Mouse (Mus musculus): Measurements from ENCODE around the gene Itsn1. TPM values are rescaled to one million over a fixed set of nuclear protein-coding genes. Genes with fewer than 3 reads are reported as not detected.

The Itsn1 gene
- total and polyA plus RNA-seq, 2 experiments from 2014 or later = 43.5 to 90.5 TPM

GRCm38 (mm10) chr16:91732816-91733215 is 3.7 kb downstream of the Itsn1 start:
- no peak for ATAC-seq
- no peak for DNase-seq
- Histone ChIP-seq H3K4me3 (ENCODE audit: low read depth, low read length) (no peak overlapping the region), H3K36me3 (ENCODE audit: insufficient read depth) (no peaks in the 10 kb centered on the region), H3K4me1 (ENCODE audit: insufficient read depth) (peaks cover 28% of the 10 kb centered on the region), H3K9ac (no peak overlapping the region), H3K27me3 (ENCODE audit: insufficient read depth, low read length) (no peaks in the 10 kb centered on the region), H3K27ac (ENCODE audit: low read depth, low read length) (no peak overlapping the region), H3K9me3 (ENCODE audit: low read length) (no peaks in the 10 kb centered on the region), H3K4me2 (ENCODE audit: low read depth) (peak overlapping the region; percentile 61; the same call in 1 of the 2 replicates)
- no peak for TF ChIP-seq CTCF (IDR thresholded peaks at IDR 0.05; ENCODE audit: low read depth)
- 70% methylated on average over 2 of the region's 2 CpGs for WGBS

- no peak for TF ChIP-seq CTCF (IDR thresholded peaks at IDR 0.05; ENCODE audit: low read depth)
- no peak for DNase-seq
- Histone ChIP-seq H3K4me2 (ENCODE audit: low read depth) (no peak overlapping the region), H3K9ac (no peak overlapping the region), H3K9me3 (ENCODE audit: low read length) (no peaks in the 10 kb centered on the region), H3K4me1 (ENCODE audit: insufficient read depth) (peaks cover 27% of the 10 kb centered on the region), H3K36me3 (ENCODE audit: insufficient read depth) (no peaks in the 10 kb centered on the region), H3K27me3 (ENCODE audit: insufficient read depth, low read length) (no peaks in the 10 kb centered on the region), H3K4me3 (ENCODE audit: low read depth, low read length) (no peak overlapping the region), H3K27ac (ENCODE audit: low read depth, low read length) (no peak overlapping the region)
- 61% methylated on average over 5 of the region's 5 CpGs for WGBS
- no peak for ATAC-seq
Measured at GRCm38 (mm10) chr16:91734771-91735170, 5.7 kb downstream of the Itsn1 start.

- Histone ChIP-seq H3K27ac (ENCODE audit: low read depth, low read length) (no peak overlapping the region), H3K9ac (no peak overlapping the region), H3K27me3 (ENCODE audit: insufficient read depth, low read length) (no peaks in the 10 kb centered on the region), H3K4me3 (ENCODE audit: low read depth, low read length) (no peak overlapping the region), H3K9me3 (ENCODE audit: low read length) (no peaks in the 10 kb centered on the region), H3K4me1 (ENCODE audit: insufficient read depth) (peaks cover 24% of the 10 kb centered on the region), H3K36me3 (ENCODE audit: insufficient read depth) (no peaks in the 10 kb centered on the region), H3K4me2 (ENCODE audit: low read depth) (no peak overlapping the region)
- WGBS = 65% methylated on average over 7 of the region's 7 CpGs
- no peak for TF ChIP-seq CTCF (IDR thresholded peaks at IDR 0.05; ENCODE audit: low read depth)
- ATAC-seq (no peak), DNase-seq (no peak)
Measured at GRCm38 (mm10) chr16:91736046-91736816, 7.2 kb downstream of the Itsn1 start.

GRCm38 (mm10) chr16:91738505-91738904 is 9.4 kb downstream of the Itsn1 start:
- DNase-seq = no peak
- Histone ChIP-seq H3K4me3 (ENCODE audit: low read depth, low read length) (no peak overlapping the region), H3K4me2 (ENCODE audit: low read depth) (no peak overlapping the region), H3K27me3 (ENCODE audit: insufficient read depth, low read length) (no peaks in the 10 kb centered on the region), H3K9me3 (ENCODE audit: low read length) (no peaks in the 10 kb centered on the region), H3K36me3 (ENCODE audit: insufficient read depth) (no peaks in the 10 kb centered on the region), H3K27ac (ENCODE audit: low read depth, low read length) (no peak overlapping the region), H3K4me1 (ENCODE audit: insufficient read depth) (peaks cover 13% of the 10 kb centered on the region; the same call in 1 of the 2 replicates), H3K9ac (no peak overlapping the region)
- WGBS = 79% methylated on average over 6 of the region's 6 CpGs
- ATAC-seq = no peak
- no peak for TF ChIP-seq CTCF (IDR thresholded peaks at IDR 0.05; ENCODE audit: low read depth)

GRCm38 (mm10) chr16:91740184-91740917 is 11.3 kb downstream of the Itsn1 start:
- H3K27ac ChIP-seq (ENCODE audit: low read depth, low read length) = no peak overlapping the region
- no peak overlapping the region for H3K4me2 ChIP-seq (ENCODE audit: low read depth)
- no peaks in the 10 kb centered on the region for H3K9me3 ChIP-seq (ENCODE audit: low read length)
- H3K9ac ChIP-seq = no peak overlapping the region
- H3K4me3 ChIP-seq (ENCODE audit: low read depth, low read length) = no peak overlapping the region
- peaks cover 4% of the 10 kb centered on the region; the same call in 1 of the 2 replicates for H3K4me1 ChIP-seq (ENCODE audit: insufficient read depth)
- no peaks in the 10 kb centered on the region for H3K27me3 ChIP-seq (ENCODE audit: insufficient read depth, low read length)
- no peak for TF ChIP-seq CTCF (IDR thresholded peaks at IDR 0.05; ENCODE audit: low read depth)
- no peak for DNase-seq
- ATAC-seq = no peak
- WGBS = 70% methylated on average over 8 of the region's 8 CpGs
- H3K36me3 ChIP-seq (ENCODE audit: insufficient read depth) = no peaks in the 10 kb centered on the region

GRCm38 (mm10) chr16:91740918-91741255 is 11.8 kb downstream of the Itsn1 start:
- Histone ChIP-seq H3K4me2 (ENCODE audit: low read depth) (no peak overlapping the region), H3K9me3 (ENCODE audit: low read length) (no peaks in the 10 kb centered on the region), H3K4me1 (ENCODE audit: insufficient read depth) (peaks cover 4% of the 10 kb centered on the region; the same call in 1 of the 2 replicates), H3K27ac (ENCODE audit: low read depth, low read length) (no peak overlapping the region), H3K9ac (no peak overlapping the region), H3K36me3 (ENCODE audit: insufficient read depth) (no peaks in the 10 kb centered on the region), H3K27me3 (ENCODE audit: insufficient read depth, low read length) (no peaks in the 10 kb centered on the region), H3K4me3 (ENCODE audit: low read depth, low read length) (no peak overlapping the region)
- WGBS = 62% methylated on average over 7 of the region's 7 CpGs
- TF ChIP-seq CTCF (IDR thresholded peaks at IDR 0.05; ENCODE audit: low read depth) = no peak
- no peak for ATAC-seq
- DNase-seq = no peak

GRCm38 (mm10) chr16:91743055-91743454 is 14.0 kb downstream of the Itsn1 start:
- Histone ChIP-seq H3K4me1 (ENCODE audit: insufficient read depth) (no peaks in the 10 kb centered on the region), H3K9me3 (ENCODE audit: low read length) (no peaks in the 10 kb centered on the region), H3K36me3 (ENCODE audit: insufficient read depth) (no peaks in the 10 kb centered on the region), H3K27me3 (ENCODE audit: insufficient read depth, low read length) (no peaks in the 10 kb centered on the region), H3K4me3 (ENCODE audit: low read depth, low read length) (no peak overlapping the region), H3K4me2 (ENCODE audit: low read depth) (no peak overlapping the region), H3K27ac (ENCODE audit: low read depth, low read length) (no peak overlapping the region), H3K9ac (no peak overlapping the region)
- ATAC-seq = no peak
- TF ChIP-seq CTCF (IDR thresholded peaks at IDR 0.05; ENCODE audit: low read depth) = no peak
- WGBS = 77% methylated on average over 7 of the region's 7 CpGs
- DNase-seq = no peak
